Mouse (Mus musculus): ENCODE results near the gene H2-Ke6.

The H2-Ke6 gene

DNA sequence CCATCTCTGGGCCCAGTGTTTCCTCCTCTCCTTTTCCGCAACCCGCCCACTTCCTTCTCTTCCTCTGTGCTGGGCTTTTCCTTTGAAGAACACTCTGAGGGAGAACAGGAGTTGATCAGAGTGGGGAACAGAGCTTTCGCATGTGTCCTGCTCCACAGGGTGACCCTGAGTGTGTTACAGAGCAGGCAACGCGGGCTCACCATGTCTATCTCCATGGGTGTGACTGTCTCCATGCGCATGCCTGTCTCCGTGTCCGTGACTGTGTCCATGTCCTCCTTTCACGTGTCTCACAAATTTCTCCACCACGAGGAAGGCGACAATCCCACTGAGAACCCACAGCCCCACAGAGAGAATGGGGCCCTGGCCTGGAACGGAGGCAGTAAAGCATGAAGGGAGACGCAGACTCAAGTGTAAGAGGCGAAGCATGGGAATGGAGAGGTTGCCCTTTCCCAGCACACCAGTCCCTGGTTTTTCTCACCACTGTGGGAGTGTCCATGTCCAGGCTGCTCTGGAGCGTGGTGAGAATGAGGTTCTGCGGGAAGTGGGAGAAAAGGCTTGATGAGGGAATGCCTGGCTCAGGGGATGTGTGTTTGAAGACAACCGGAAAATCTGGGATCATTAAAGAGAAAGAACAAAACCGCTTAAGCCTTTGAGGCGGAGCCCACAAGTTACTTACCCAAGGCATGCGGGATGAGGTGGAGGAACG lies 2.2 kb upstream of the H2-Ke6 start:
- 62% methylated on average over 21 of the region's 21 CpGs for WGBS

DNA sequence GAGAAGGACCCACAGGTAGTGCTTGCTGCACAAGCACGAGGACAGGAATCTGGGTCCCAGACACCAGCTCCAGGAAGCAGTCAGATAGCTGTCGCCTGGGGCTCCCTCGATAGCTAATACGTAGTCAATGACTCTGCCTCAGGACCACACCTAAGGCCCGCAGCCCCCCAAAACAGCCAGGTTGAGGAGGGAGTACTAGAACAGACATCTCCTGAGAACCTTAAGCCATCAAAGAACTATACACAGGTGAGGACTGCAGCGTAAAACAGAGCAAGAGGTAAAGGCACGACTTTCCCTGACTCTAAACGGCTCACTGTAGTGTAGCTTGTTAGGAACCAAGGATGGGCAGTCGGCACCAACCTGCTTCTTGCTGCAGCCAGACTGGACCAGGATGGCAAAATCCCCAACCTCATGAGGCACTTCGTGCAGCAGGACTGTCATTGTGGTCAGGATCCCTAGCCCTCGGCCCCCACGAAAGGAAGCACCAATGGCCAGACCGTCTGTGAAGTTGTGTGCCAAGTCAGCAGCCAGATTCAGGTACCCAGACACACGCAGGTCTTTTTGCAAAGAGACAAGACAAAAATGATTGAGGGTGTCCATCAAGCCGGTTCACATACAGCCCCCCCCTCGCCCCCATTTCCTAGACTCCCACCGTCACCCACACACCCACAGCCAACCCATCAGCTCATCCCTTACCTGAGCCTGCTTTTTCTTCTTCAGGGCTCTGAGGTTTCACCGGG lies 1.5 kb upstream of the H2-Ke6 start:
- 79% methylated on average over 18 of the region's 18 CpGs for WGBS

DNA sequence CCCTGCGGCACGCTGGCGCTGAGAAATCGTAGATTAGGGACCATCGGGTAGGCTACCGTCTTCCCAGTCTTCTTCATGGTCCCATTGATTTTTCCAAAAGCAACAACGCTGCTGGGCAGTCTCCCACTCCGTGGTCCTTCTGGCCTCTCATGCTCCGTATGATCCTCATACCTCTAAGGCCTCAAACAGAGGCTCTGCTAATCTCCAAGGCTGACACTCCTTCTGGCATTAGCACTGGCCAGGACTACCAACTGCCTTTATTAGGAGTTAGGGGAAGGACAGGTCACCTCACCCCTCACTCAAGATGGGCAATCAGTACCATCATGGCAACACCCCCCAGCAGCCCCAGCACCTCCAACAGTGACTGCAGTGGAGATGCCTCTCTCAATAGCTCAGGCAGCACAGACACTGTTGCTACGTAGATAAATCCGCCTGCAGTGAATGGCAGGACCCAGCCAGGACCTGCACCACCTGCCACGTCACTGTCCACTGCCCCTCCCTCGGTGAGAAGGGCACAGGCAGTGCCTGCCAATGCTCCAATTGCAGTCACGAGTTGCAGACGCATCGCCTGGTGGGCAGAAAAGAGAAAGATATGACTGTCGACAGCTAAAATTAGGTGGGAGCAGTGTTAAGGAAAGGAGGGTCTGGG lies 765 bp upstream of the H2-Ke6 start:
- 55% methylated on average over 17 of the region's 17 CpGs for WGBS

DNA sequence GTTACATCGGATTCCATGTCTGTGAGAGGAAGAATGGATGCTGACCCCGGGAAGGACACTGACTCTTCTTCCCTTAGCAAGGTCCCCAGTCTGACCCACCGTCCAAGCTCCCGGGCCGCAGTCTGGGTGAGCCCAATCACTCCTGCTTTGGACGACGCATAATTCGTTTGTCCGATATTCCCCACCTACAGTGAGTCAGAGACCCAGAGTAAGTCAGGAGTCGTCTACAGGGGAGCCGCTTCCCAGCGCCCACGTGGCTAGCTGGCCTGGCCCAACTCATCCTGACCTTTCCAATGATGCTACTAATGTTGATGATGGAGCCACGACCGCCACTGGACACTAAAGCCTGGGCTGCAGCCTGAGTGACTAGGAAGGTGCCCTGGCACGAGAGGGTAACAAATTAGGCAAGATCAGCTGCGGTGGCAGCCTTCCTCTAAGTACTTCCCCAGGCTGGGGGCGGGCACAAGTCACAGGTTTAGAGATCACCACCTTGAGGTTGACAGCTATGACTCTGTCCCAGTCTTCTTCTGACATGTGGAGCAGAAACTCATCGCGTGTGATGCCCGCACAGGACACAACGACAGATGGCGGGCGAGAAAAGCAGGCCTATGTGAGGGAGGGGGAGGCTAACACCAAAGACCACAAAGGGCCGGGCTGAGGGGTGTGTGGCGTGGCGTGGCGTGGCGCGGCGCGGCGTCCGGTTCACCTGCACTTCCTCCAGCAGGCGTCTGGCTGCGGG lies 774 bp downstream of the H2-Ke6 start:
- WGBS = 14% methylated on average over 34 of the region's 36 CpGs

GRCm38 (mm10) chr17:34026221-34026620 lies 1.6 kb downstream of the H2-Ke6 start:
- WGBS = 38% methylated on average over 2 of the region's 2 CpGs

- WGBS = 13% methylated on average over 7 of the region's 7 CpGs
Measured at GRCm38 (mm10) chr17:34025756-34026151, 2.1 kb downstream of the H2-Ke6 start.

GRCm38 (mm10) chr17:34024861-34025755 lies 2.8 kb downstream of the H2-Ke6 start:
- WGBS = under 1% methylated on average over 57 of the region's 57 CpGs

DNA sequence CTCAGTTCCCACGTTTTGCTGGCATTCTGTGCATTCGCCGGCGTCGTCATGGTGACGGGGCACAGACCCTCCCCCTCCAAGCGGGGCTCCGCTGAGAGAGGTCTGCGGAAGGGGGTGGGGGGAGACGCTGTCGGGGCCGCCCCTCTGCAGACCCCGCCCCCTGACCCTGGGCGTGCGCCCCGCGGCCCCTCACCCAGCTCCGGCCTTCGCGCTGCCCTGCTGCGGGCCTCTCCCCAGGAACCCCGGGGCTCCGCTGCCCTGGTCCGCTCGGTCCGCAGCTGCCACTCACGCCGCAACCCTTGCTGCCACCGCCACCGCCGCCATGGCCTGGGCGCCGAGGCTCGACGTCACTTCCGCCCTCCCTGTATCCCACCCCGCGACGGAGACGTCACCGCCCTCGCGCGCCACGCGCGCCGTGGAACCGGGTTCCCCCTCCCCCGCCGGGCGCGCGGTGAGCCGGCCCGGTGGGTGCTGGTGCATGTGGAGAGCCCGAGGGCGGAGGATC lies 3.5 kb downstream of the H2-Ke6 start, which contains the start of gene Ring1:
Ring1 (minus strand) TSS at position 364 of the 505 bp plus-strand sequence.
- WGBS = 1% methylated on average over 50 of the region's 58 CpGs

DNA sequence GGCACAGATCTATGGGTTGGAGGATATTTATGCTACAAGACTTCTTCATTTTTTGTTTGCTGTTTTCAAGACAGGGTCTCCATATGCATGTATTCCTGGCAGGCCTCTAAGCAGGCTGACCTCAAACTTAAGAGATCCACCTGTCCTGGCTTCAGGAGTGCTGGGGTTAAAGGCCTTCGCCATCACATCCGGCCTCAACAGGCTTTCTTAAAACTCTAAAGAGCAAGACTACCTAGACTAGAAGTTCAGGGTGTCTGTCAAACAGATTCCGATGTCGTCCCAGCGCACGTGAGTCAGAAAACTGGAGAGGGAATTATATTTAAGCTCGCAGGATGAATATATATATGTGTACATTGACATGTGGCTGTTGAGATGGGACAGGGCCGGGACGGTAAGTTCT lies 4.2 kb downstream of the H2-Ke6 start:
- WGBS = 43% methylated on average over 9 of the region's 9 CpGs

DNA sequence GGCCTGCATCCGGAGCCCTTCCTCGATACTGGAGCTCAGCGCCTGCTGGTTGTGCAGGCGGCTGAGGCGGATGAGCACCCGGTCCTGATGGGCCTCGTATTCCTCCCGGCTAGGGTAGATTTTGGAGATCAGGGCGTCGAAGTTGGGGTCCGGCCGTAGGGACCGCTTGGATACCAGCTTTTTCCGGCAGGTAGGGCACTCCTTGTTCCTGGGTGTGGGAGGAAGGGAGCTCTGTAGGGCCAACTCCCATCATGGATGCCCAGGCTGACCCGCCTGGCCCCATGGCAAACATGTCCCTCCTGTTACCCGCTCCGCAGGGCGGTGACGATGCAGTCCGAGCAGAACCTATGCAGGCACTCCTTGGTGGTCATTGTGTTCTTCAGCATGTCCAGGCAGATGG lies 4.9 kb downstream of the H2-Ke6 start:
- WGBS = 97% methylated on average over 20 of the region's 20 CpGs

DNA sequence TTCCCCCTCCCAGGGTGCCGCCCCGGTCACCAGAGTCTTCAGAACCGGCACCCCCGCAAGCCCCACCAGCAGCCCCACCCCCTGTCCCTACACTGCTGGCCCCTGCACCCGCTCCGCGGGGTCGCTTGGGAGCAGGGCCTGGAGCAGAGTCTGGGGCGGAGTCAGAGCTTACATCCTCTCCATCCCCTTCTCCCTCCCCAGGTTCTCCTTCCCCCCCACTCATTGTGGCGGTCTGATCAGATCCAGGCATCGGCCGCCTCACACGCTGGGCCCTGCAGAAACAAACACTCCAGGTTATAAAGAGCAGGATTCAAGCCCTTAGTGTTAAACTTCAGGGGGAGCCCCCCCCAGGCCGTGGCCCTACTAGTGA lies 5.5 kb downstream of the H2-Ke6 start:
- WGBS = 93% methylated on average over 14 of the region's 14 CpGs

GRCm38 (mm10) chr17:34021539-34022413 lies 6.1 kb downstream of the H2-Ke6 start:
- WGBS = 96% methylated on average over 23 of the region's 23 CpGs

DNA sequence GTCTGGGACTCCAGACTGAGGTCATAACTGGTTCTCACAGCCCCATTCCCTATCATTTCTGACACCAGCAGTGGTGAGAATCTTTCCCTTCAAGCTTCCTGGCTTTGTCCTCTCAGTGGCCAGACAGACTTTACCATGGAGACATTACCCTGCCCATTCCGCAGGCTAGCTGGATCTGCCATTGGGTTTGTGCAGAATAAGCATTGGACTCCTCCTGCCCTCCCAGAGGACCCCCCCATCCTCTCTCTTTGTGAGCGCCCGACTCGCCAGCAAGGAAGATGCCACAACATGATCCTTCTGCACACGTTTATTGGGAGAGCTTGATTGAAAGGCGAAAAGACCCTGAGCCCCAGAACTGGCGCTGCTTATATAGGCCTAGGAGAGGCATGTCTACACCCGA lies 14.4 kb downstream of the H2-Ke6 start:
- 93% methylated on average over 8 of the region's 8 CpGs for WGBS

GRCm38 (mm10) chr17:34010156-34010555 lies 17.7 kb downstream of the H2-Ke6 start:
- 75% methylated on average over 5 of the region's 5 CpGs for WGBS

DNA sequence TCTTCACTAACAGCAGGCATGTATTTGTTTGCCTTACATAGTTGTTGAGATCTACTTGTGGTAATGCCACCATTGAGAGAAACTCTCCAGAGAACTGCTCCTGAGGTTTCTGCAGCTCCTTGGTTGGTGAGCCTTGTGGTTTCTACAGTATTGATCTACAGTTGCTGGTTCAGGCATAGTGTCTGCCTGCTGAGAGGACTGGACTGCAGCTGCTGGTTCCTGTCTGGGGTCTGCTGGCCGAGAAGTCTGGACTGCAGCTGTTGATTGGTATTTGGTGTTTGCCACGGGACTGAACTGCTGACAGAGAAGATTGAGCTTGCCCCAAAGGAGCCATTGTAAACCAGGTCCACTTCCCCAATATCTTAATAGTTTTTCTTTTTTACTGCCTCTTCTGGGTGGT lies 21.3 kb downstream of the H2-Ke6 start:
- 69% methylated on average over 2 of the region's 2 CpGs for WGBS

GRCm38 (mm10) chr17:34003426-34003825 lies 24.4 kb downstream of the H2-Ke6 start:
- 10% methylated on average over 5 of the region's 5 CpGs for WGBS

- WGBS = 65% methylated on average over 2 of the region's 2 CpGs
Measured at GRCm38 (mm10) chr17:34000796-34001195, 27.1 kb downstream of the H2-Ke6 start.

GRCm38 (mm10) chr17:34000150-34000537 lies 27.7 kb downstream of the H2-Ke6 start, which contains the start of gene H2-K1:
TSS of gene H2-K1 (minus strand) at chr17:34000347.
- WGBS = 3% methylated on average over 30 of the region's 30 CpGs

DNA sequence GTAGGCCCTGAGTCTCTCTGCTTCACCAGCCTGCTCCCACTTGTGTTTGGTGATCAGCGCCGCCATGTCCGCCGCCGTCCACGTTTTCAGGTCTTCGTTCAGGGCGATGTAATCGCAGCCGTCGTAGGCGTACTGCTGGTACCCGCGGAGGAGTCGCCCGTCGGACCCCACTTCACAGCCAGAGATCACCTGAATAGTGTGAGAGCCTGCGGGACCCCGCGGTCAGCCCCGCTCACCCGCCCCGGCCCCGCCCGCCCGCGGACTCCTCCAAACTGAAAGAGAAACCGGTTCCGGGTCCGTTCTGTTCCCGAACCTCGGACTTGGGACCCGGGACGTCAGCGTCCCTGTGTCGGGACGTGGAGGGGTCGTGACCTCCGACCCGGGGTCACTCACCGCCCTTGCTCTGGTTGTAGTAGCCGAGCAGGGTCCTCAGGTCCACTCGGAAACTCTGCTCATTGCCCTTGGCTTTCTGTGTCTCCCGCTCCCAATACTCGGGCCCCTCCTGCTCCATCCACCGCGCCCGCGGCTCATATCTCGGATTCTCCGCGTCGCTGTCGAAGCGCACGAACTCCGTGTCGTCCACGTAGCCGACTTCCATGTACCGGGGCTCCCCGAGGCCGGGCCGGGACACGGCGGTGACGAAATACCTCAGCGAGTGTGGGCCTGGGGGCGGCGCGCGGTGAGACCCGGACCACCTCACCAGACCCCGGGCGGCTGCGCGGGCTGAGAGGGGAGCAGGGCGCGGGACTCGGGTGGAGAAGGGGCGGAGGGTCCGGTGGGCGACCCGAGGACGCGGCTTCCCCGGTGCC lies 28.3 kb downstream of the H2-Ke6 start:
- 2% methylated on average over 86 of the region's 87 CpGs for WGBS
